Mouse (Mus musculus) MEL (cell line): ENCODE results near the gene Kcnip1. TPM values are rescaled to one million over a fixed set of nuclear protein-coding genes. Genes with fewer than 3 reads are reported as not detected.

Experiments used
- DNase-seq: peaks from one replicate; pipeline ENCODE4 v3.0.0; 2011; ENCODE audit warnings: low read depth, low spot score
- H3K27ac ChIP-seq: 2 replicates; pipeline ENCODE4 v1.5.1; 2012; ENCODE audit warnings: low read depth, mild to moderate bottlenecking, control low read depth, low read length, moderate library complexity; ENCODE audit not compliant: control insufficient read depth
- H3K27me3 ChIP-seq, 2 experiments: fragments of 150-350 bp in 1 of 2; sonication (generic) in 1 of 2; 2 replicates each; pipeline ENCODE4 v1.6.1; 2012; ENCODE audit warnings: low read length in 2 of 2, mild to moderate bottlenecking in 2 of 2, improper control_type of control experiment in 1 of 2, moderate library complexity in 1 of 2; ENCODE audit not compliant: insufficient read depth in 2 of 2, control insufficient read depth in 1 of 2
- H3K36me3 ChIP-seq, 2 experiments: 2 replicates each; pipeline ENCODE4 v1.6.1; 2012 to 2014; ENCODE audit warnings: low read length in 2 of 2, improper control_type of control experiment in 1 of 2, inconsistent platforms in 1 of 2, mild to moderate bottlenecking in 1 of 2; ENCODE audit not compliant: insufficient read depth in 2 of 2, control insufficient read depth in 1 of 2
- H3K4me1 ChIP-seq, 2 experiments: fragments of 150-350 bp in 1 of 2; sonication (generic) in 1 of 2; 2 replicates each; pipeline ENCODE4 v1.6.1; 2012; ENCODE audit warnings: low read length in 2 of 2, improper control_type of control experiment in 1 of 2, mild to moderate bottlenecking in 1 of 2; ENCODE audit not compliant: insufficient read depth in 2 of 2, control insufficient read depth in 1 of 2
- H3K4me3 ChIP-seq, 2 experiments: fragments of 150-350 bp in 1 of 2; sonication (generic) in 1 of 2; 2 replicates each; pipeline ENCODE4 v1.5.1; 2012; ENCODE audit warnings: low read depth in 2 of 2, low read length in 2 of 2, mild to moderate bottlenecking in 2 of 2, moderate library complexity in 2 of 2, control low read depth in 1 of 2, improper control_type of control experiment in 1 of 2; ENCODE audit not compliant: control insufficient read depth in 1 of 2, insufficient read depth in 1 of 2
- H3K79me2 ChIP-seq: 2 replicates; pipeline ENCODE4 v1.6.1; 2012; ENCODE audit warnings: mild to moderate bottlenecking, low read length, moderate library complexity; ENCODE audit not compliant: control insufficient read depth, poor library complexity, insufficient read depth
- H3K9ac ChIP-seq: 2 replicates; pipeline ENCODE4 v1.6.1; 2012; ENCODE audit warnings: low read depth, mild to moderate bottlenecking, control low read depth, low read length, moderate library complexity; ENCODE audit not compliant: control insufficient read depth, poor library complexity, severe bottlenecking
- H3K9me3 ChIP-seq: fragments of 150-350 bp; sonication (generic); replicated peaks from 2 replicates; pipeline ENCODE4 v1.6.1; 2012; ENCODE audit warnings: mild to moderate bottlenecking, low read length, improper control_type of control experiment, moderate library complexity; ENCODE audit not compliant: insufficient read depth
- BHLHE40 ChIP-seq: IDR thresholded peaks from 2 replicates; pipeline ENCODE4 v1.6.1; 2012; ENCODE audit warnings: low read depth, mild to moderate bottlenecking, inconsistent platforms, low read length, improper control_type of control experiment, borderline replicate concordance
- ELF1 ChIP-seq: IDR thresholded peaks from 2 replicates; pipeline ENCODE4 v1.6.1; 2014; ENCODE audit warnings: low read depth, mild to moderate bottlenecking, inconsistent platforms, low read length, improper control_type of control experiment, moderate library complexity
- GATA1 ChIP-seq: IDR thresholded peaks from 2 replicates; pipeline ENCODE4 v1.6.1; 2011; ENCODE audit warnings: low read depth, low read length, improper control_type of control experiment
- JUND ChIP-seq: IDR thresholded peaks from 2 replicates; pipeline ENCODE4 v1.6.1; 2011; ENCODE audit warnings: low read depth, mild to moderate bottlenecking, improper control_type of control experiment, low read length
- MAFK ChIP-seq: IDR thresholded peaks from 2 replicates; pipeline ENCODE4 v1.6.1; 2011; ENCODE audit warnings: low read depth, mild to moderate bottlenecking, low read length, improper control_type of control experiment, borderline replicate concordance
- MAZ ChIP-seq: IDR thresholded peaks from 2 replicates; pipeline ENCODE4 v1.6.1; 2012; ENCODE audit warnings: low read depth, mild to moderate bottlenecking, inconsistent platforms, low read length, improper control_type of control experiment
- MEF2A ChIP-seq: IDR thresholded peaks from 2 replicates; pipeline ENCODE4 v1.6.1; 2014; ENCODE audit warnings: low read depth, mild to moderate bottlenecking, inconsistent platforms, low read length, improper control_type of control experiment; ENCODE audit not compliant: poor library complexity, insufficient replicate concordance, severe bottlenecking; ENCODE audit errors: extremely low read depth
- MXI1 ChIP-seq: IDR thresholded peaks from 2 replicates; pipeline ENCODE4 v1.6.1; 2011; ENCODE audit warnings: mild to moderate bottlenecking, low read depth, low read length, improper control_type of control experiment
- POLR2A ChIP-seq, 2 experiments: IDR thresholded peaks; 2 replicates each; pipeline ENCODE4 v1.6.1; 2011 to 2012; ENCODE audit warnings: low read length in 2 of 2, mild to moderate bottlenecking in 2 of 2, control low read depth in 1 of 2, improper control_type of control experiment in 1 of 2, low read depth in 1 of 2, moderate library complexity in 1 of 2; ENCODE audit not compliant: control insufficient read depth in 1 of 2, insufficient read depth in 1 of 2, poor library complexity in 1 of 2
- POLR2AphosphoS2 ChIP-seq: IDR thresholded peaks from 2 replicates; pipeline ENCODE4 v1.6.1; 2011; ENCODE audit warnings: low read length, improper control_type of control experiment
- POLR2AphosphoS5 ChIP-seq: IDR thresholded peaks from 2 replicates; pipeline ENCODE4 v1.6.1; 2012; ENCODE audit warnings: low read depth, borderline replicate concordance, mild to moderate bottlenecking, inconsistent platforms, low read length, moderate library complexity, mixed read lengths
- SIN3A ChIP-seq: IDR thresholded peaks from 2 replicates; pipeline ENCODE4 v1.6.1; 2012; ENCODE audit warnings: low read length, improper control_type of control experiment, inconsistent platforms
- TBP ChIP-seq: IDR thresholded peaks from 2 replicates; pipeline ENCODE4 v1.8.0; 2011; ENCODE audit warnings: low read depth, low read length, improper control_type of control experiment
- TCF12 ChIP-seq: IDR thresholded peaks from 2 replicates; pipeline ENCODE4 v1.6.1; 2014; ENCODE audit warnings: low read depth, mild to moderate bottlenecking, inconsistent platforms, low read length, improper control_type of control experiment, moderate library complexity
- ZC3H11A ChIP-seq: IDR thresholded peaks from 2 replicates; pipeline ENCODE4 v1.6.1; 2012; ENCODE audit warnings: low read depth, mild to moderate bottlenecking, inconsistent platforms, low read length, improper control_type of control experiment
- ZKSCAN1 ChIP-seq: IDR thresholded peaks from 2 replicates; pipeline ENCODE4 v1.6.1; 2012; ENCODE audit warnings: low read depth, mild to moderate bottlenecking, inconsistent platforms, low read length, improper control_type of control experiment, moderate library complexity
- polyA plus RNA-seq, 2 experiments: library from polyadenylated mRNA; stranded (reverse) in 1 of 2; unstranded in 1 of 2; fragments of >175 nt in 1 of 2; fragments of >200 nt in 1 of 2; gene quantifications; 2 replicates each; pipeline versions ENCODE4 v1.2.1 to v1.2.4; 2012; ENCODE audit warnings: low replicate concordance in 2 of 2, low read depth in 1 of 2; ENCODE audit not compliant: insufficient read length in 2 of 2, insufficient read depth in 1 of 2, missing spikeins in 1 of 2
- total RNA-seq: library from RNA; depleted of rRNA; stranded (reverse); fragments of 300-350 nt; gene quantifications from 2 replicates; pipeline ENCODE4 v1.2.3, GENCODE M21; 2012

Gene Kcnip1
- total and polyA plus RNA-seq, 3 experiments: 0.04 to 0.06 TPM; not detected in 1

DNA sequence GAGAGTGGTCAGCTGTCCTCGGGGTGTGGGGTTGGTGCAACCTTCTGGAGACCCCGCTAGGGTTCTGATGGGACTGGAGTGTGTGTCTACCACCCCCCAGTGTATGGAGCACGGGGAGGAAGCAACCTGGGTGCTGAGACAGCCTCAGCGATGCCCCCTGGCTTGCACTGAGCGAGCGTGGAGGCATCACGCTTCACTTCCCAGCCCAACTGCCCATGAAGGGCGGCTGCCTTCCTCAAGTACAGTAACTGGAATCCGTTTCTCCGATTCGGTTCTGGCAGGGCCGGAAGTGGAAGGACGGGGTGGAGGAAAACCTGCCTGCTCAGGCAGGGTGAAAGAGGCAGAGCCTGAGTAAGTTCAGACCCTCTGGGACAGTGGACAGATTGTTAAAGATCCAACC lies 71.5 kb downstream of the Kcnip1 start:
- no peak for DNase-seq
- Histone ChIP-seq H3K27ac (no peak overlapping the region), H3K79me2 (no peaks in the 10 kb centered on the region), H3K9ac (no peak overlapping the region), H3K9me3 (no peaks in the 10 kb centered on the region), H3K27me3 (no peaks in the 10 kb centered on the region), H3K4me3 (no peak overlapping the region), H3K36me3 (peaks cover 0 to 11% of the 10 kb centered on the region in 2 experiments; a peak in 2 of 4 replicates), H3K4me1 (peaks cover 14 to 15% of the 10 kb centered on the region in 2 experiments)
- no peak for TF ChIP-seq ELF1
- no peak for TF ChIP-seq MAFK
- no peak for TF ChIP-seq POLR2AphosphoS2
- TF ChIP-seq TCF12: no peak

GRCm38 (mm10) chr11:33919826-33920225 lies 73.1 kb downstream of the Kcnip1 start:
- Histone ChIP-seq H3K4me1 (peaks cover 0 to 6% of the 10 kb centered on the region in 2 experiments; a peak in 3 of 4 replicates), H3K27ac (no peak overlapping the region), H3K36me3 (no peaks in the 10 kb centered on the region), H3K4me3 (no peak overlapping the region), H3K79me2 (no peaks in the 10 kb centered on the region), H3K9ac (no peak overlapping the region), H3K27me3 (no peaks in the 10 kb centered on the region), H3K9me3 (no peaks in the 10 kb centered on the region)
- TF ChIP-seq POLR2AphosphoS5 (no peak), SIN3A (no peak), ZC3H11A (no peak), TCF12 (no peak), ZKSCAN1 (no peak), BHLHE40 (no peak), MAZ (no peak), MXI1 (no peak), MAFK (no peak), GATA1 (no peak), POLR2A (IDR thresholded peaks at IDR 0.05; ENCODE audit: control insufficient read depth in 1 of 2, insufficient read depth in 1 of 2, low read depth in 1 of 2, low read length in 2 of 2, poor library complexity in 1 of 2) (no peak), JUND (no peak), TBP (no peak), MEF2A (no peak)
- DNase-seq: no peak
